Mouse (Mus musculus): ENCODE results near the gene Ldhal6b.

DNA sequence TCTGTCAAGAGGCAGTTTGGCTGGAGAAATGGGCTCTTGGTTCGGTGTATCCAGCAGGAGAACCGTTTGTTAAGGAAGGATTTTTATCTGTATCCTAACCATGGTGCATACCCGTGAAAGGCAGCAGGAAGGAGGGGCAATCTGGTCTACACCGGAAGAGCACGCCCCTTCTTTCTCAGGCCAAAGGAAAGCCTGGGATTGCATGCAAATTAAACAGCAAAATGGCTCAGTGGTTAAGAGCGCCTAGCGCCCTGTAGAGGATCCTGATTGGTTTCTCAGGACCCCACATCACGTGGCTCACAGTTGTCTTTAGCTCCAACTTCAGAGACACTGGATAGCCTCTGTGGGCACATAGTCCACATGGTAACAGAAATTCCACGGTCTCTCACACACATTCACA is 489 bp upstream of the Ldhal6b start:
- TF ChIP-seq CTCF (IDR thresholded peaks at IDR 0.05; ENCODE audit: low read depth, low read length) (no peak), EP300 (IDR thresholded peaks at IDR 0.05; ENCODE audit: insufficient read depth, low read depth, low read length) (no peak), POLR2A (IDR thresholded peaks at IDR 0.05; ENCODE audit: insufficient read depth, low read length) (no peak)

Measured in ES-Bruce4 (cell line).